Mouse (Mus musculus): Measurements from ENCODE around the gene Acr. TPM values are rescaled to one million over a fixed set of nuclear protein-coding genes. Genes with fewer than 3 reads are reported as not detected.
A peak's percentile ranks its signal among the peaks of the same experiment; 100 is the strongest.

The Acr gene
- polyA plus RNA-seq (2016; fragmentation: Nextera tagmentation; extraction: Ambion mirVana): 0.16 and 0.17 TPM in 2 replicates

- DNase-seq (ENCODE audit: low spot score): no peak
- Histone ChIP-seq H3K9me3 (no peaks in the 10 kb centered on the region), H3K27ac (no peak within 1 kb of the TSS), H3K4me3 (no peak within 1 kb of the TSS), H3K27me3 (ENCODE audit: insufficient read depth, poor library complexity, severe bottlenecking) (0 out of 2 replicates have a peak, but pooled peaks cover 4% of the 10 kb centered on the region), H3K4me1 (no peaks in the 10 kb centered on the region), H3K36me3 (no peaks in the 10 kb centered on the region)
- 86% methylated on average over 6 of the region's 6 CpGs for WGBS
Observed at GRCm38 (mm10) chr15:89568114-89568513, at the start of gene Acr. Acr (plus strand) TSS chr15:89568326.

GRCm38 (mm10) chr15:89521951-89522350 lies 46.2 kb upstream of the Acr start:
- Histone ChIP-seq H3K27me3 (ENCODE audit: insufficient read depth, poor library complexity, severe bottlenecking) (peaks cover 48% of the 10 kb centered on the region), H3K4me3 (no peak overlapping the region), H3K36me3 (0 out of 2 replicates have a peak, but pooled peaks cover 18% of the 10 kb centered on the region), H3K27ac (no peak overlapping the region), H3K9me3 (no peaks in the 10 kb centered on the region), H3K4me1 (peaks cover 6% of the 10 kb centered on the region; the same call in 1 of the 2 replicates)
- no peak for DNase-seq (ENCODE audit: low spot score)
- 52% methylated on average over 7 of the region's 7 CpGs for WGBS

DNA sequence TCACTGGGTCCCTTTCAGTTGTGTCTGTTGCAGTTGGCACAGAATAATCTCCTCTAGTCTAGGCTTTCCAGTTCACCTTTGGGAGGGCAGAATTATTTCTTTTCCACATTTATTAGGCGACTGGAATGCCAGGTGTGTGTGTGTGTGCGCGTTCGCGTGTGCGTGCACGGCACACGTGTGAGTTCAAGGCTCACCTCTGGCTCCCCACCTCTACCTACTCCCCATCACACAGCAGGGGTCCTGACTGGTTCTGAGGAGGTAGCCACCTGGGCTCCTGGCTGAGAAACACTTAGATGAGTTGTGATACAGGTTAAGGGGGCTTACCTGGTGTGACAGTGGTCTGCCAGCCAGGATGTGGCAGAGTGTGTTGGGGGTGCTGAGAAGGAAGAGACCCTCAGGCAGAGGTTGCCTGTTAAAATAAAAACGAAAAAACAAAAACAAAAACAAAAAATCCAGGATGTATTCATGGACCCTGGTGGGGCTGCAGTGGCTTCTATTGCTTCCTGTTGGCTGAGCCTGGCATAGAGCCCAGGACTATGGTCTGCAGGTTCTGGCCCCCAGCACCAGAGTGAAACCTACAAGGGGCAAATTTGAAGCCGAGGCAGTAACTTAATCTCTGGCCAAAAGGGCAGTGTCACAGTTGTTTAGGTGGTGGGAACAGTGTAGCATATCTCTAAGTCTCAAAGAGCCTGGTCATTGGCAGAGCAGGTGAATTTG lies 45.4 kb upstream of the Acr start:
- no peak overlapping the region for H3K27ac ChIP-seq
- peaks cover 6% of the 10 kb centered on the region; the same call in 1 of the 2 replicates for H3K4me1 ChIP-seq
- 83% methylated on average over 10 of the region's 10 CpGs for WGBS
- H3K27me3 ChIP-seq (ENCODE audit: insufficient read depth, poor library complexity, severe bottlenecking): peaks cover 48% of the 10 kb centered on the region
- H3K4me3 ChIP-seq: peak overlapping the region; percentile 64; the same call in 1 of the 2 replicates
- H3K36me3 ChIP-seq: 0 out of 2 replicates have a peak, but pooled peaks cover 18% of the 10 kb centered on the region
- no peak for DNase-seq (ENCODE audit: low spot score)
- no peaks in the 10 kb centered on the region for H3K9me3 ChIP-seq

DNA sequence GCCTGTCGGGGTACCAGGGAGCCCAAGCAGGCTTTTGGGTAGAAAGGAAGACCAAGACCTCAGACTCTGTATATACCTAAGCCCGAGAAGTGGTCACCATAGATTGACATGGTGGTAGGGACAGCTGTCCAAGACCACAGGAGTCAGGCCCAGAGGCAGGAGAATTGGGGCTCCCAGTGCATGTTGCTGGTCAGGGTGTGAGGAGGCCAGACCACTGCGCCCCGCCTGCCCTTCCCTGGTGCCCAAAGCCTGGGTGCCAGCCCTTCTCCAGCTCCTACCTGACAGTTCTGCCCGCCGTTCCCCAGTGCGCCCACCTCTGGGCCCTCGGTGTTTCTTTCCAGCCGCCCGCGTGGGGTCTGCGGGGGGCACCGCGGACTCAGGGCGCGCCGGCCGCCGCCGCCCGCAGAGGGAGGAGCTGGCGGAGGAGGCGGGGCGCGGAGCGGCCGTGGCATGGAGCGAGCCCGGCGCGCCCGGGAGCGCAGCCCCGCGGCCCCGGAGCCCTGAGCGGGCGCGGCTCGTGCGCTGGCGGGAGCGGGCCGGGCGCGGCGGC lies 44.8 kb upstream of the Acr start:
- H3K9me3 ChIP-seq: no peaks in the 10 kb centered on the region
- DNase-seq (ENCODE audit: low spot score): no peak
- 30% methylated on average over 47 of the region's 47 CpGs for WGBS
- 0 out of 2 replicates have a peak, but pooled peaks cover 19% of the 10 kb centered on the region for H3K36me3 ChIP-seq
- peaks cover 48% of the 10 kb centered on the region for H3K27me3 ChIP-seq (ENCODE audit: insufficient read depth, poor library complexity, severe bottlenecking)
- no peak overlapping the region for H3K27ac ChIP-seq
- peak overlapping the region; percentile 64 for H3K4me3 ChIP-seq
- H3K4me1 ChIP-seq: peaks cover 6% of the 10 kb centered on the region; the same call in 1 of the 2 replicates

GRCm38 (mm10) chr15:89524001-89524571 lies 44.0 kb upstream of the Acr start:
- Histone ChIP-seq H3K36me3 (peaks cover 22% of the 10 kb centered on the region; the same call in 1 of the 2 replicates), H3K4me3 (peak overlapping the region; percentile 64), H3K9me3 (no peaks in the 10 kb centered on the region), H3K27ac (peak overlapping the region; percentile 19; the same call in 1 of the 2 replicates), H3K27me3 (ENCODE audit: insufficient read depth, poor library complexity, severe bottlenecking) (peaks cover 48% of the 10 kb centered on the region), H3K4me1 (peaks cover 6% of the 10 kb centered on the region; the same call in 1 of the 2 replicates)
- WGBS: 23% methylated on average over 51 of the region's 52 CpGs
- no peak for DNase-seq (ENCODE audit: low spot score)

DNA sequence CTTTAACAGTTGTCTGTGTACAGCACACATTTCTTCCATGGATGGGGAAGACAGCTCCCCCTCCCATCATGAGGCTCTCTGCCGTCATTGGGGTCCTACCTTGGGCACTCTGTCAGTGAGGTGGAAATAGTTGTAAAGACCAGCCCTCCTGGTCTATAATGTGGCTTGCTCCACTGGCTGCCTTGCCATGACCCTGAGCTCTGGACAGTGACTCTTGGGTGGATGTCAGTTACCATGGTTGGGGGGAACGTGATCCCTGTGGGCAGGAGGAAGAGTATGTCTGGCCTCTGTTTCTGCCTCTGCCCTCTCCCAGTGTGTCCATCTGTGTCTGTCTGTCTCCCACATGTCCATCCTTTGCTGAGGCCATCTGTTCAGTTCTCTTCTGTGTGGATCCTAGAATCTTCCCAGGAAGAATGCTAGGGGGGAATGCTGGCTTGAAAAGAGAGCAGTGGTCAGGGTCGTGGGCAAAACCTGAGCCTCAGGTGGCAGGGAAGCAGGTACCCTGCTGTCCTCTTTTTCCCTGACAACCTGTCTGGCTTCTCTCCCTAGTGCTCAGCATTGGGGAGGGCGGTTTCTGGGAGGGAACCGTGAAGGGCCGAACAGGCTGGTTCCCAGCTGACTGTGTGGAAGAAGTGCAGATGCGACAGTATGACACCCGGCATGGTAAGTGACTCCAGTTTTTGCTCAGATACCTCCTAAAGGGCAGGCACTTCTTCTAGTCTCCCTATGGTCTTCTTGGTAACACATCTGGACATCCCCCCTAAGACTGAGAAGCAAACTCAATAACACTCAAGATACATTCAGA lies 43.3 kb upstream of the Acr start:
- Histone ChIP-seq H3K9me3 (no peaks in the 10 kb centered on the region), H3K27me3 (ENCODE audit: insufficient read depth, poor library complexity, severe bottlenecking) (peaks cover 48% of the 10 kb centered on the region), H3K27ac (no peak overlapping the region), H3K36me3 (peaks cover 22% of the 10 kb centered on the region; the same call in 1 of the 2 replicates), H3K4me1 (peaks cover 6% of the 10 kb centered on the region; the same call in 1 of the 2 replicates), H3K4me3 (peak overlapping the region; percentile 64)
- WGBS: 77% methylated on average over 8 of the region's 8 CpGs
- DNase-seq (ENCODE audit: low spot score): no peak

DNA sequence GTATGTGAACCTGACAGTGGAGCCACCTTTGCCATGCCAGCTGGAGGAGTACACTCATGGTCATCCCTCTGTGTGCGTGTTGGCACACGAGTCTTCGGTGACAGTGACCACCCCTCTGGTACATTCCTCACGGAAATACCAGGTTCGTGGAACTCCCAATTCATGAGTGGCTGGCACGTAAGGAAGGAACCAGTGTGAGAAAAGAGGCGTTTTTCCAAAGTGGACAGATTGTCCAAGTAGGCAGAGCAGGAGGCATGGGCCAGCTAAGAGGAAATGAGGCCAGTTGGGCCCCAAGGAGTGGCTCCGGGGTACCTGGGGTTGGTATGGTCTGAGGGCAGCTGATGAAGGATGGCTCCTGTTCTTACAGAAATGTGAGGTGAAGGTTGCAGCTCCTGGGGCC lies 42.7 kb upstream of the Acr start:
- Histone ChIP-seq H3K36me3 (peaks cover 19% of the 10 kb centered on the region; the same call in 1 of the 2 replicates), H3K9me3 (no peaks in the 10 kb centered on the region), H3K27ac (no peak overlapping the region), H3K4me1 (peaks cover 6% of the 10 kb centered on the region; the same call in 1 of the 2 replicates), H3K27me3 (ENCODE audit: insufficient read depth, poor library complexity, severe bottlenecking) (peaks cover 49% of the 10 kb centered on the region), H3K4me3 (no peak overlapping the region)
- 87% methylated on average over 8 of the region's 8 CpGs for WGBS
- no peak for DNase-seq (ENCODE audit: low spot score)

DNA sequence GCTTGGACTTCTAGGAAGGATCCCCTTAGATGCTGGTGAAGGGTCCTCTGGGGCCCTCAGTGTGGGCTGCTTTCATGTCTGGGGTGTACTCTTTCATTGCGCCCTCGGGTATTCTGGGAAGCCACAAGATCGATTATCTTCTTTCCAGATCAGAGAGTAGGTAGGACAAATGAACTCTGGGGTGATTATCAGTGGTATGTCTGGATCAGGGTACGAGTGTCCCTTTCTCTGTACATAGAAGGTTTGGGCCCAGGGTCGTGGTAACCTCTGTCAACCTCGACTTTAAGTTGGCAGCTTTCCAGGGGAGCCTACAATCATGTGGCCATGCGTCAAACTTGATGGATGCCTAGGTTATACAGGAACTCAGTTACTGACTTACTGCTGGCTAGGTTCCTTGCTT lies 42.2 kb upstream of the Acr start:
- no peaks in the 10 kb centered on the region for H3K9me3 ChIP-seq
- 66% methylated on average over 7 of the region's 7 CpGs for WGBS
- H3K27me3 ChIP-seq (ENCODE audit: insufficient read depth, poor library complexity, severe bottlenecking): peaks cover 53% of the 10 kb centered on the region
- no peak overlapping the region for H3K27ac ChIP-seq
- peaks cover 23% of the 10 kb centered on the region; the same call in 1 of the 2 replicates for H3K36me3 ChIP-seq
- H3K4me3 ChIP-seq: no peak overlapping the region
- no peak for DNase-seq (ENCODE audit: low spot score)
- peaks cover 6% of the 10 kb centered on the region; the same call in 1 of the 2 replicates for H3K4me1 ChIP-seq

- Histone ChIP-seq H3K36me3 (peaks cover 22% of the 10 kb centered on the region; the same call in 1 of the 2 replicates), H3K9me3 (no peaks in the 10 kb centered on the region), H3K27ac (no peak overlapping the region), H3K4me1 (peaks cover 6% of the 10 kb centered on the region), H3K27me3 (ENCODE audit: insufficient read depth, poor library complexity, severe bottlenecking) (peaks cover 54% of the 10 kb centered on the region), H3K4me3 (no peak overlapping the region)
- DNase-seq (ENCODE audit: low spot score): no peak
- 86% methylated on average over 19 of the region's 19 CpGs for WGBS
Observed at GRCm38 (mm10) chr15:89526776-89527325, 41.3 kb upstream of the Acr start.

DNA sequence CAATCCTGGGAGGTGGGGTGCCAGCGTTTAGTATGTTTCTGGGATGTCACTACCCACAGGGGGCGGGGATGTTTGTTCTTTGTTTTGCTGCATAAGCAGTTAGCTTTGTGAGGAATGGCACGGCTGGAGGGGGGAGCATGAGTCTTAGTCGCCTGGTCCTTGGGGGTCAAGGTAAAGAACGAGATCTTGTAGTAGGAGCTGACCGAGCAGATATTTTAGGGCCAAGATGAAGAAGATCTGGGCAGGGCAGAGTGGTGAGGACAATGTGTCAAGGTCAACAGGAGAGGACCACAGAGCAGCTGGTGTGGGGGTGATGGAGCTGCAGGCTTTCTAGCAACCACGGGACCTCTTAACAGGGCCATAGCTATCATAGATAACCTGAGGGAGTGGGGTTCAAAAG lies 40.7 kb upstream of the Acr start:
- Histone ChIP-seq H3K27me3 (ENCODE audit: insufficient read depth, poor library complexity, severe bottlenecking) (peaks cover 54% of the 10 kb centered on the region), H3K36me3 (peaks cover 20% of the 10 kb centered on the region; the same call in 1 of the 2 replicates), H3K27ac (no peak overlapping the region), H3K4me3 (no peak overlapping the region), H3K9me3 (no peaks in the 10 kb centered on the region), H3K4me1 (peaks cover 8% of the 10 kb centered on the region)
- no peak for DNase-seq (ENCODE audit: low spot score)
- 79% methylated on average over 7 of the region's 7 CpGs for WGBS

DNA sequence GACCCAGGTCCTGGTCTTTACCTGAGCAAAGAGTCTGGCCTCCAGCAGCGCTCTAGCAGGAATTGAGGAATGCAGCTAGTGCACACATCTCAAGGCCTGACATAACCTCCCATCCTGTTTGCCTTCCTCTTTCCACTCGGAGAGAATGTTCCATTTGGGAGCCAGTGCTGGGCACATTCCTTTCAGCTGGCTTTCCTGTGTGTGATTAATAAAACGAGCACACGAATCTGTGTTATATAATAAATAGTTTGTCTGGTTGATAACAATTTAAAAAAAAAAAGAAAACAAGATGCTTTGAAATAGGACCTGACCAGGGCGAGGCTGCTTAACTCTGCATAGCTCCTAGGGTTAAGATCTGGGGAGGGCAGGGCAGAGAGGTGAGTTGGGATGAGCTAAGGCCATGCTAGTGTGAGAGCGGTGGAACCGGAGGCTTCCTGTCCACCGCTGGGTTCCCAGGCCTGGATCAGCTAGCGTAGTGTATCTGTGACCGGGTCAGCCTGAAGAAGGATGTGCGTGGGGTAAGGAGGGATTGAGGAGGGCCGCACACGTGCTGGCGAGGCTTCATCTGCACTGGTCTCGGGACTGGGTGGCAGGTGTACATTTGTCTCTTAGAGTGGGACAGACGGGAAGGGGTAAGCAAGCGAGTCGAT lies 39.8 kb upstream of the Acr start:
- WGBS: 80% methylated on average over 18 of the region's 18 CpGs
- Histone ChIP-seq H3K9me3 (no peaks in the 10 kb centered on the region), H3K27ac (no peak overlapping the region), H3K36me3 (peaks cover 25% of the 10 kb centered on the region; the same call in 1 of the 2 replicates), H3K27me3 (ENCODE audit: insufficient read depth, poor library complexity, severe bottlenecking) (peaks cover 54% of the 10 kb centered on the region), H3K4me3 (no peak overlapping the region), H3K4me1 (peaks cover 12% of the 10 kb centered on the region)
- no peak for DNase-seq (ENCODE audit: low spot score)

- 88% methylated on average over 10 of the region's 10 CpGs for WGBS
- no peak for DNase-seq (ENCODE audit: low spot score)
- Histone ChIP-seq H3K27me3 (ENCODE audit: insufficient read depth, poor library complexity, severe bottlenecking) (peaks cover 56% of the 10 kb centered on the region), H3K36me3 (peaks cover 28% of the 10 kb centered on the region; the same call in 1 of the 2 replicates), H3K4me3 (no peak overlapping the region), H3K27ac (no peak overlapping the region), H3K4me1 (peaks cover 11% of the 10 kb centered on the region), H3K9me3 (no peaks in the 10 kb centered on the region)
Observed at GRCm38 (mm10) chr15:89528923-89529322, 39.2 kb upstream of the Acr start.
